Mouse (Mus musculus) urinary bladder, postnatal 14 days (tissue): Measurements from ENCODE around the gene Ryr3.
"Not testable (repeated sequence)": the region's sequence is repeated elsewhere in the genome, so short reads cannot be mapped to it uniquely, and the experiment has no call there.

Experiments
- DNase-seq: peaks from one replicate; pipeline ENCODE4 v3.0.0; 2021; ENCODE audit warnings: low spot score

Gene Ryr3

DNA sequence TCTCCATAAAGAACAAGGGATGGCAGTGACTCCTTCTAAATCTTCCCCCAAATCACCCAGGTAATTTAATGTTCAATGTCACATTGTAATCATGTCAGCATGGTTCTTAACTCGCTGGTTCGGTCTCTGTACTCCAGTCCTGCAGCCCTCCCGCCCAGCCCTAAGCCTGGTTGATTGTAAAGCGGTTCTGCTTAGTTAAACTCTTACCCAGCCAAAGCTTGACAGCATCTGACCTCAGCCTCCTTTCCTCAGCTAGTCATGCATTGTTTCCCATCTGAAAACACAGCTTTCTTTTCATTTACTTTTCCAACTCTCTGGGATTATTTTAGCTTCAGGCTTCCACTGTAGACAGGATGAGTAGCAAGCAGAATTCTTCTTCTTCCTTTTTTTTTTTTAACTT is 121.7 kb downstream of the Ryr3 start:
- DNase-seq: no peak

DNA sequence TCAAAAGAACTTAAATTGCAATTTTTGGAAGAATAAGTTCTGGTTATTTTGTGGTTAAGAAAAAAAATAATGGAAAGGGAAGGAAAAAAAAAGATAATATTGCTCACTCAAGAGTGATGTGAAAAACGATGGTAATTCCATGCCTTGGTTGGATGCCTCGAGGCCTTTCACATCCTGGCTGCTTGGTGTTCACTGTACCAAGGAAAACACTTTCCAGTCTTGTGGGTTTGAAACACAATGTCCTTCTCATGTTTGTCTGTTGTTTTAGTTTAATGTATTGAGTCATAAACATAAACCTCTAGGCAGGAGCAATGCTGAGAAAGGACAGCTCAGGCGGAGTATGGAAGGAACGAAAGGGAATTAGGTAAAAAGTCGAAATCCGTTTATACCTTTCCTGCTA is 122.8 kb downstream of the Ryr3 start:
- no peak for DNase-seq

DNA sequence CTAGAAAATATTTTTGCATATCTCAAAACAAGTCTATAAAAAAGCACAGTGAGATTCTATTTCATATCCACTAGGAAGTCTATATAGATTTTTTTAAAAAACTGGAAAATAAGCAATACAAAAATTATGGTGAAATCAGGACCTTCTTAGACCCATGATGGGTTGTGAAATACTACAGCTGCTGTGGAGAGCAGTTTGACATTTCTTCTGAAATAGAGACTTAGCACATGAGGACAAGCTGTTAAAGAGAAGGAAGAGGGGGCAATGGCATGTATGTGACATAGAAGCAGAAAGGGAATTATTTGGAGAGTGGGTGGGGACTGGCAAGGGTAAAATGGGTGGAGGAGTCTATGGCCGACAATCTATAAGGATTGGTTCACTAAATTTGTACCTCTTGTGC is 124.1 kb downstream of the Ryr3 start:
- no peak for DNase-seq

DNA sequence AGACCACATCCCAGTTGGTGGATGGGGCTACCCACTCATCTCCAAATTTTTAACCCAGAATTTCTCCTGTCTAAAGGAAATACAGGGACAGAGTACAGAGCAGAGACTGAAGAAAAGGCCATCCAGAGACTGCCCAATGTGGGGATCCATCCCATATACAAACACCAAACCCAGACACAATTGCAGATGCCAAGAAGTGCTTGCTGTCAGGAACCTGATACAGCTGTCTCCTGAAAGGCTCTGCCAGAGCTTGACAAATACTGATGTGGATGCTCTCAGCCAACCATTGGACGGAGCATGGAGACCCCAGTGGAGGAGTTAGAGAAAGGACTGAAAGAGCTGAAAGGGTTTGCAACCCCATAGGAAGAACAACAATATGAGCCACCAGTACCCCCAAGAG is 125.6 kb downstream of the Ryr3 start:
- DNase-seq: not testable (repeated sequence)

DNA sequence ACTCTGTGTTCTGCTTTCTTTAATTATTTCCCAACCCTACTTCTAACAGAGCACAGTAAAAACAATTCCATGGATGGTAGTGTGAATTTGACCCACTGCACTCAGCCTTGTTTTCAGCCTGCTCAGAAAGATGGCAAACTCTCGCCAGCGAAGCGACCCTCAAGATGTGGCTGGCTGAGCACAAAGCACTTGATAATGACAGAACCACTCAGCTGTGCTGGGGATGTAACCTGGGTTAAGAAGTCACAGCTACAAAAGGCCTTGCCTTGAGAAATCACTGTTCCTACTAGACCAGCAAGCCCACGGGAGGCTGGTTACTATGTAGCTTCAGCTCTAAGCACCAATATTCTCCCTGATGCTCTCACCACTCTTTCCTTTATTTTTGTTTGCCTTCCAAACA is 140.5 kb downstream of the Ryr3 start:
- DNase-seq: no peak

DNA sequence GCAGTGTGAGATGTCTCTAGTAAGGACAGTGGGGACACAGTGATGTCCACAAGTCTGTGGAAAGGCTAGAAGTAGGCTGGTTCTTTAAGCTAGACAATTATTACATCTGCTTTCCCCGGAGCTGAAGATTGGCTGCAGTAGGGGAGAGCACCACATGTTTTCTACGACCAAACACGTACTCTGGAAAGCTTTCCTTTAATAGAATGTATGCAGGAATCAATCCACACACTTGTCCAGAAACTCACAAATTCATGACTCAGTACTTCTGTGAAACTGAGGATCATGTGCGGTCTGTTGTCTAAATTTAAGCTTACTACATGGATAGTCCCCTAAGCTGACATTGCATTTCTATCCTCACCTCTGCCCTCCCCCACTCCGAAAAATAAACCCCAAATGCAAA is 157.5 kb downstream of the Ryr3 start:
- no peak for DNase-seq

DNA sequence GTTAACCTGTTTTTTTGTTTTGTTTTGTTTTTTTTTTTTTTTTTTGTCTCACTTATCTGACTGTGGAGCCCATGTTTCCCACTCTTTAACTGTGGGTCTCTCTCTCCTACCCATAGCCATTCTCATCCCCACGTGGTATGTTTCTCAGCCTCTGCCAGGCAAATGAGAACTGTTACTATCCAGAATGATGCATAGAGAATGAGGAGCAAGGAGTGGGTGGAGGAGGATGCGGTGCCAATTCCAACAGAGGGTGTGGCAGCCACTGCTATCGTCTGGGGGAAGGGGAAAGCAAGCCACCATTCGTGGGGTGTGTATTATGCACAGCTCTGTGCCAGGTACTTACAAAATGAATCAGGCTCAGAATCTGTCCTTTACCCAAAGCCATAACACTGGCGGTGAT is 158.0 kb downstream of the Ryr3 start:
- no peak for DNase-seq

DNA sequence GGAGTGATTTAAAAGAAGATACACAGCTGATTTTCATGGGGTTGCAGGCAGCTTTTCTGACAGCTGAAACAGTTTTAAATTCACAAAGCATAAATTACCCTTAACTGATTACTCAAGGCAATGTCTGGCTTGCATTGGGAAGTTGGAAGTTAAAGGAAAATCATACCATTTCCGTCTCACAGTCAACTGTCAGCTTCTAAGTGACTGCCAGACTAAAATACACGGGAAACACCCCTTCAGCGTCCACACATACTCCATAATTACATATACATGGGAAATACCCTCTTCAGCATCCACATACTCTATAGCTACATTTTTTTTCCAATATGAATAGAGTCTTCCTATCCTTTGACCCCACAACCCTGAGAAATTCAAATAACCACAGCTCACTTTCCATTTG is 158.8 kb downstream of the Ryr3 start:
- DNase-seq: no peak

DNA sequence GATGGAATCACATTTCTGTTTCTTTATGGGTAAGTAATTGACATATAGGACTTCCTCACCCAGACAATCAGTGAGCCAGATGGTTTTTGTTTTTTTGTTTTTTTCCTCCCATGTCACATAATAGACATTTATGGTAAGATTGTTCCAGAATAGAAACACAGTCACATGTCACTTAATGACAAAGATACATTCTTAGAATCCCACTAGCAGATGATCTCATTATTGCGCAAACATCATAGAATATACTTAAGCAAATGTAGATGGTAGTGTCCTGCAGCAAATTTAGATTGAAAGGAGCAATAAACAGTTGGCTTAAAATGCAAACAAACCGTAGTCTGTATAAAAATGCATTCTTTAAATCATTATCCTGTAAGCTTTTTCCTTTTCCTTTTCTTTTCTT is 161.3 kb downstream of the Ryr3 start:
- no peak for DNase-seq

DNA sequence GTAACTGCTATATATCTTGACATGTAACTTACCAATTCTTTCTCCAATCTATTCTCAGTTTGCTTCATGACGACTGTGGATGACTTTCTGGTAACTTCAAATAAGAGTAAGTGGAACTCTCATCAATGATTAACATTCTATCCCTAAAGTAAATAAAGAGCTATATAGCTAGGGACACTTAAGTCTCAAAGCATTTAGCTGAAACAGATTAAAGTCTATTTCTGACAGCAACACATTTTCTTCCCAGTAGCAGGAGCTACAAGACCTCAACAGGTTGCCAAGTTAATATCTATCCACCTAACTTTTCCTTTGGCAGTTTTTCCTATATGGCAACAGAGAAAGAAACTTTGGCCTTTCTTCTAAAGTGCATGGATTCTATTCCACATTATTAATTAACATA is 167.1 kb downstream of the Ryr3 start:
- no peak for DNase-seq

DNA sequence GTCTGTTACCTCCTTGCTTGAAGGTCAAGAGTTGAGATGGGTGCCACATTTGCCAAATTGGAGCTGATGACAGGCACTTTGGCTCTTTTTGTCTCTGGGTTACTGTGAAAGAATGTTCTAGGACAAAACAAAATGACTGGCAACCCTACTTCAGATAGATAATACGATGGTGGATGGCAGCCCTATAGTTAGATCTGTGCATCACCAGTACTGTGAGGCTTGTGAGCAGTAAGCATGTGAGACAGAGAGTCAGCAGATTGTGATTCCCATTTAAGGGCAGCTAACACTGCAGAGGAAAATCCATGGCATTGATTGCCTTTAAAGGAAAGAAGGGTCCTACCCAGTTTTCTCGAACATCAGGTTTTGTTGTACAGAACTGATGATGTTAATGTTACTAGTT is 180.3 kb downstream of the Ryr3 start:
- DNase-seq: no peak

DNA sequence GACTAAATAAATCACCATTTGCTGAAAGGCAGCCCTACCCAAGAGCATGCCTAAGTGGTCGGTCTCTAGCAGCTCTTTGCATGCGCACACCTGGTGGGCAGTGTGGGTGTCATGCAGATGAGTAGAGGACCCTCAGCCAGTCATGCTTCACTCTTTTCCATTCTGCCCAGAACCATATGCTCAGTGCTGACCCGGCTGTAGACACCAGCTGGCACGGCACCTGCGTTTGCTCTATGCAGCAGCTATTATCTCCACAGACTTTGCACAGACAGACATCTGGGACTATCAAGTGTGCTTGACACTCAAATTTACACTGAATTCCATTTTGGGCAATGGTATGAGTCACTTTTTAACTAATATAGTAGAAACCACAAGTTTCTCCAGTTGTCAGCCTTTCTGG is 186.2 kb downstream of the Ryr3 start:
- no peak for DNase-seq

DNA sequence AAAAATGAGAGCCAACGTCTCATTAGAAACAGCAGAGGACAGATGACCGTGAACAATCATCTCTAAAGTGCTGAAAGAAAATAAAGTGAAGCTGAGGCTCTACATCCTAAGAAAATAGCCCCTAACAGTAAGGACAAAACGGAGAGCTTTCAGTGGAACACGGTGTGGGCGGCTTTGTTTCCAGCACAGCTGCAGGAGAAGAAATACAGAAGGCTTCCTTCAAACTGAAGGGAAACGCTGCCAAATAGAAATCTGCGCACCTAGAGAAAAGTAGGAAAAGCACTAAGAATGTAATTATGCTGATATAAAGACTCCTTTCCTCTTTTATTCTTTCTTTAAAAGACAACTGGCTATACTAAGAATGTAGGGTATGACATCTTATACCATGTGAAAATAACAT is 197.0 kb downstream of the Ryr3 start:
- DNase-seq: no peak

DNA sequence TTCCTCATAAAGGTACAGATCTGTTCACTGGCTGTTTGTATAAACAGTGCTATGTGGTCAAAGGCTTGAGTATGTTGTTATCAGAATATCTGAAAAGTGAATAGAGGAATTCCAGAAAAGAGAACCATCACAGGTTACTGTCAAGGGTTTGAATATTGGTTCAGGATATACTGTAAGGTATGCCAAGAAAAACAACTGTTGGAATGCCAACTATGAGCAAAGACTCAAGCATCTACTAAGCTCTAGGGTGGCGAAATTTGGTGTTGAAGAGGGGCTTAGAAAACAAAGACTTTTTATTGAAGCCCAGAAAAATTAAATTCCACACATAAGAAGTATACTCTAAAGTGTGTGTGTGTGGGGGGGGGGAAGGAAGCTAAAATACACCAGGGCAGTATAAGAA is 198.6 kb downstream of the Ryr3 start:
- no peak for DNase-seq

DNA sequence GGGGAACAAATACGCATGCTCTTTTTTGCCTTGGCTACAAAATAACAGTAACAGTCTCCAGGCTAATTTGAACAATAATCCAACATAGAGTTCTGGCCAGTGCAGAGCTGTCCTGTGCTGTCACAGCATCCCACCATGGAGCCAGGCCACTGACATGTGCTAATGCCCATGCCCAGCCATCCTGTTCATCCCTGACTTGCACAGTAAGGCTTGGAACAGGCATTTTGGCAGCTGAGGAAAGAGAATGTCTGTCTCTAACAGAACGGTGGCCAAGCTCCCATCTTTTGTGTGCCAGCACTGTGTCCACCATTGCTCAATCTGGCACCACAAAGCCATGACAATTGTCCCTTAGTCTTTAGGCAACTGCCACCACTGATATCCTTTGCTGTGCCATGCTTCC is 200.7 kb downstream of the Ryr3 start:
- no peak for DNase-seq

DNA sequence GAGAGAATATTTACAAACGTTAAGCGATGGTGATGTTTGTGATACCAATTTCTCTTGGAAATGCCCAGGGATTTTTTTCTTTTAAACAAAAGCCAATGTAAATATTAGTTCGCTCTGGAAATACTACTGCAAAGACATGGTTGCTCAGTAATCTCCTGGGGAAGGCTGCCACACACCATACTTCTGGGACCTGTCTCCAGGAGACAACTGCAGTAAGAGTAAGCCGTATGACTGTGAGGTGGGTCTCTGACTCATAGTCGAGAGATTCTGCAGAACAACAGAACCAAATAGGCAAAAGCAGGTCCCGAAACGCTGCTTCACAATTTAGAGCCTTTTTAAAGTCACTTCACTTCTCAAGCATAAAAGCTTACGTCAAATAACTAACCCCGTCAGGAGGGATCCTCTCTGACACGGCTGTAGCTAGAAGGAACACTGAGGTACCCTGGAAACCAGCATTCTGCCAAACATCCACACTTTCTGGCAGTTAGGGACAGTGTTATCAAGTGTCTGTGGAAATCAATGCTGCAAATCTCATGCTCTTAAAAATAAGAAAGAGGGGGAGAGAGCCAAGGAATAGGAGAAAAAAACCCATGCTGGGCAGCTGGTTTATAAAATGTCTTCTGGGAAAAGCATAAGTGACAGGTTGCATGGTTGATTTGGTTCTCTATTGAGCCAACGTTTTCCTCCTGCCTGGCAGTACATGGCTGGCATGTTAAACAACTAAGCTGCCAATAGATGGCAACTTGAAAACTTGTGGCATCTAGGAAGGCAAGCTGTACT is 207.7 kb downstream of the Ryr3 start:
- no peak for DNase-seq

DNA sequence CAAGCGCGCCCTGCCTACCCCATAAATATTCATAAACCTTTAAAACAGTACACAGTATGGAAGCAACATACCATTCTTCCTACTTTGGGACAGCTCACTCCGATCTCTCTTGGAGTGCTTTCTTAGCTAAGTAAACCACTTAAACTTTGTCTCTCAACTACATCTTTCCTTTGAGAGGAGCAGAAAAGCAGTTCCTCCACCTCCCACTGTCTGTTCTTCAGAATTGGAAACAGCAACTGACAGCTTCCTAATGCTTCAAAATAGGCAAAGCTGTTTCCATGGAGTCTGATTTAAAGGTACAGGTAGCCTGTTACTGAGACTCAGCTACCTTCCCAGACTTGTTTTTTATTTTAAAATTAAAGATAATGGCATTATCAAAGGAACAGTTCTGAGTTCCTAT is 218.4 kb downstream of the Ryr3 start:
- no peak for DNase-seq

DNA sequence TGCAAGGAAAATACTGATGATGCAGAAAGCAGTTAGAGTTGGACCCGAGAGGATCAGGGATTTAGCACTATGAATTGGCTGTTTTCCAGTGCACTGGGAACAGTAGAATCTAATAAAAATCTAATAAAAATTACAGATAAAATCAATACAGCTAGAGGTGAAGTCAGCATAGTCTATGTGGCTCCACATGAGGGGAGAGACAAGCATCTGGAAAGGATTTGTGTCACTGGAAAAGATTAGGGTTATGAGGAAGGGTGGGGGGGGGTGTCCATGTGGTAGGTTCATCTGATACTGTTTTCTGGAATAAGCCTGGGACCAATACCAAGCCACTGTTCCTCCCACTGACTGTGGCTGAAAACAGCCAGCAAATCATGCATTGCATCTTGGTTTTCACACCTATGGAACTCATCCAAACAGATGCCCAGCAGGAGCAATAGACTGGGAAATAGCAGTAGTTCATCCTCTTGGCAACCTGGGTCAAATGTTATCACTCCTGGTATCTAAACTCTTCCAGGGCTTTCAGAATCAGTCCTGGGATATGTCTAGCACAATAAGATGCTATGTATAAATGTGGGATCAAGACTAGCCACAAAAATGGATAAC is 233.9 kb downstream of the Ryr3 start:
- no peak for DNase-seq

DNA sequence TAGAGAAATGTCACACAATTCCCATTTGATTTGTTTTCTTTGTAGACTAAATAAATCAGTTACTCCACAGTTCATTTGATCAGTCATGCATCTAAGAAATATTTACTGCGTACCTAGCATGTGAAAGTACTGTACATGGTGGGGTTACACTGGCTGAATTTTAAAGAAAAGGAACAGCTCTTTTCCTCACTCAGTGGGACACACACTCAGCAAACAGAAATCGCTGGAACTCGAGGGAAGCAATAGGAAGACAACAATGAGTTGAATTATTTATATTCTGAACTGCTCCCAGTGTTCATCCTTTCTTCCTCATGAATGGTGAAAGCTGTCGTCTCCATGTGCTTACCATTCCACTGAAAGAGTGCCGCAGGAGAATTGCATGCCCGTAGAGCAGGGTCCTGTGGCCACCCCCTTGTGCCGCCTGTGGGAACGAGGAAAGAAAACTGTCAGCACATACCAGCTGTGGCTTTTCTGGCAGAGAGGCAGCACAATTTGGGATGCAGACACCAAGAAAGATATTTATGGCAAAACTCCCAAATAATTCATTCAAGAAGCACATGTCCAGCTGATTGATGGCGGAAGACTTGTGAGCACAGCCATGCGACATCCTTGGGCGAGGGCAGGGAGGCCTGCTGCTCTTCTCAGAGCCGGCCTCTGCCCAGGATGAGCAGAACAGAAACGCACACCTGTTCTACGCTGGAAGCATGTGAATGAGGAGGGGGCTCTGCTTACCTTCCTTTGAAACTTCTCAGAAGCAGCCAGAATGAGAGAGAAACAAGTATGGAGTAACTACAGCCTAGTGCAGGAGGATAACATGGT is 249.9 kb downstream of the Ryr3 start:
- DNase-seq: no peak

DNA sequence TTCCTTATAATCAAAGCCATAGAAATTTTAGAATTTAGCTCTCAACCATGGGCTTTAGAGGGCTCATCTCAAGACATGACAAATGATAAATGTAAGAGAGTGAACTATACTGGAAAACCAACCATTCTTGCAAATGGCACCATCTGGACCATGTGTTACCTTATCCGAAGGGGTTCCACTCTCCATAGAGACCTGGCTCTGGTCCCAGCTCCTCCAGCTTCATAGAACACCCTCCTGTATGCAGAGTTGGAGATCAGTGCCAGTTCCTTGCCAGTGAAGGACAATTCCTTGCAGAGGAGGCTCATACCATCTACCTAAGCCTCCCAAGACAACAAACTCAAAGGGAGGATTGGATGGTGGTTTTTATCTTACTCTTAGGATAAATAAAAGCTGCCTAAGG is 268.0 kb downstream of the Ryr3 start:
- no peak for DNase-seq

DNA sequence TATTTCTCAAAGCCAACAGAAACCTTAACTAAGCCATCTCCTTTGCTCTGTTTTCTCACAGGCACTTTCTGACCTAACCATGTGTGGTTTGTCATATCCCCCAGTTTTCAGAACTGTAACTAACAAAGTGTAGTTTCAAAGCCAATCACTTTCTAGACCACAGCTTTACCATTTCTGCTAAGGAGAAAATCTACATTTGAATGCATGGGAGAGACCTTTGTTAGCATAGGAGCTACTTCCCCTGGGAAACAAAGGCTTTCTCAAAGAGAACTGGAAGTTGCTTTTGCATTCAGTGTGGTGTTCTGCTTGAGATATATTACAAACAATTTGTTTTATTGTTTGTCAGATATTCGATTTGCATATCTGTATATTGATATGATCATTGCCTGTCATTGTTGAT is 285.1 kb downstream of the Ryr3 start:
- DNase-seq: no peak

DNA sequence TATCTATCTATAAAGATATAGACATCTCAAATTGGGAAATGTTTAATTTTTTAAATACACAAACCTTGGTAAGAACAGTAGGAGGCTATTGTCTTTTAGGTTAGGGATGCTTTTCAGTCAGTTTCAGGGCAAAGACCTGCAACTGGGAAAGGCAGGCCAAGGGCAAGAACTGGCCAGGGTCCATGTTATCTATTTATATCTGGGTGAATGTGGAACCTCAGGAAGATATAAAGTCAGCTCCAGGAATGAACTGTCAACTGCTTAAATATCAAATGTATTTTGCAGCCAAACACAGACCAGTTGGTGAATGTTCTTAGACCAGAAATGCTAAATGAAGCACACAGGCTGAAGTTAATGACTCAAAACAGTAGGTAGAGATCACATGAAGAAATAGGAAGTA is 303.1 kb downstream of the Ryr3 start:
- no peak for DNase-seq

DNA sequence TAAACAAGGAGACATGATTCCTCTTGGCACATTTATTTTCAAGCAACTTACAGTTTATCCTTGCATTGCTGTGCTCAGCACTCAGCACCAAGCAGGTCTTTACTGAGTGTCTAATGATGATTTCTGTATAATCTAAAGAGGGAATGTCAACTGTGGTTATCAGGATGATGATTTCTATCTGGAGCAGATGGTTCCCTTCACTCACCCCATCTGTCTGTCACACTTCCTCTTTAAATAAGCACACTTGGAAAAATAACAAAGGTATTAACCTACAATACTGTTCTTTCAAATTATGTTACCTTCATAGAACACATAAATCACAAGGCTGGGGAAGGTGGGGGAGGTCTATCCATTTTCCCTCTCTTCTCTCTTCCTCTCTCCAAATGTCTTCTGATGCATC is 304.3 kb downstream of the Ryr3 start:
- DNase-seq: no peak
